Mouse (Mus musculus) lung, postnatal 10 days (tissue): ENCODE data around the gene Trim66.

Source experiments
- DNase-seq: peaks from one replicate; pipeline ENCODE4 v3.0.0; 2021

Trim66 gene

GRCm38 (mm10) chr7:109508034-109508433 is at the start of gene Trim66:
Gene Trim66 (minus strand): TSS chr7:109508134.
- DNase-seq = no peak

GRCm38 (mm10) chr7:109546726-109547125 is 38.8 kb upstream of the Trim66 start:
- DNase-seq = no peak

GRCm38 (mm10) chr7:109546186-109546585 is 38.3 kb upstream of the Trim66 start:
- DNase-seq = no peak

GRCm38 (mm10) chr7:109545255-109545993 is 37.5 kb upstream of the Trim66 start:
- DNase-seq = peak; percentile 65

GRCm38 (mm10) chr7:109544792-109545191 is 36.9 kb upstream of the Trim66 start:
- DNase-seq = no peak

GRCm38 (mm10) chr7:109542364-109542628 is 34.4 kb upstream of the Trim66 start:
- no peak for DNase-seq

- DNase-seq = no peak
These were observed 33.9 kb upstream of the Trim66 start for GRCm38 (mm10) chr7:109541609-109542363.

GRCm38 (mm10) chr7:109540902-109541301 is 33.0 kb upstream of the Trim66 start:
- no peak for DNase-seq

- DNase-seq = peak; percentile 80
These were observed 28.6 kb upstream of the Trim66 start for GRCm38 (mm10) chr7:109536451-109536946.

- DNase-seq = no peak
These were observed 27.0 kb upstream of the Trim66 start for GRCm38 (mm10) chr7:109534921-109535320.

GRCm38 (mm10) chr7:109533888-109534287 is 26.0 kb upstream of the Trim66 start:
- DNase-seq = no peak

GRCm38 (mm10) chr7:109533129-109533528 is 25.2 kb upstream of the Trim66 start:
- no peak for DNase-seq

GRCm38 (mm10) chr7:109532691-109533090 is 24.8 kb upstream of the Trim66 start:
- no peak for DNase-seq

GRCm38 (mm10) chr7:109531501-109531900 is 23.6 kb upstream of the Trim66 start:
- DNase-seq = peak; percentile 38

GRCm38 (mm10) chr7:109529741-109530140 is 21.8 kb upstream of the Trim66 start:
- no peak for DNase-seq

GRCm38 (mm10) chr7:109528356-109528755 is 20.4 kb upstream of the Trim66 start:
- peak; percentile 81 for DNase-seq

GRCm38 (mm10) chr7:109527536-109527935 is 19.6 kb upstream of the Trim66 start:
- DNase-seq = no peak

- no peak for DNase-seq
These were observed 18.1 kb upstream of the Trim66 start for GRCm38 (mm10) chr7:109525740-109526663.

- no peak for DNase-seq
These were observed 16.8 kb upstream of the Trim66 start for GRCm38 (mm10) chr7:109524763-109525162.

GRCm38 (mm10) chr7:109524442-109524744 is 16.5 kb upstream of the Trim66 start:
- no peak for DNase-seq

- DNase-seq = no peak
These were observed 16.0 kb upstream of the Trim66 start for GRCm38 (mm10) chr7:109523741-109524441.

- DNase-seq = no peak
These were observed 15.4 kb upstream of the Trim66 start for GRCm38 (mm10) chr7:109523304-109523703.

GRCm38 (mm10) chr7:109522084-109522483 is 14.2 kb upstream of the Trim66 start:
- no peak for DNase-seq
